Comparison of ENCODE assay signal across 8 mouse cellular contexts in the genomic region with DNA sequence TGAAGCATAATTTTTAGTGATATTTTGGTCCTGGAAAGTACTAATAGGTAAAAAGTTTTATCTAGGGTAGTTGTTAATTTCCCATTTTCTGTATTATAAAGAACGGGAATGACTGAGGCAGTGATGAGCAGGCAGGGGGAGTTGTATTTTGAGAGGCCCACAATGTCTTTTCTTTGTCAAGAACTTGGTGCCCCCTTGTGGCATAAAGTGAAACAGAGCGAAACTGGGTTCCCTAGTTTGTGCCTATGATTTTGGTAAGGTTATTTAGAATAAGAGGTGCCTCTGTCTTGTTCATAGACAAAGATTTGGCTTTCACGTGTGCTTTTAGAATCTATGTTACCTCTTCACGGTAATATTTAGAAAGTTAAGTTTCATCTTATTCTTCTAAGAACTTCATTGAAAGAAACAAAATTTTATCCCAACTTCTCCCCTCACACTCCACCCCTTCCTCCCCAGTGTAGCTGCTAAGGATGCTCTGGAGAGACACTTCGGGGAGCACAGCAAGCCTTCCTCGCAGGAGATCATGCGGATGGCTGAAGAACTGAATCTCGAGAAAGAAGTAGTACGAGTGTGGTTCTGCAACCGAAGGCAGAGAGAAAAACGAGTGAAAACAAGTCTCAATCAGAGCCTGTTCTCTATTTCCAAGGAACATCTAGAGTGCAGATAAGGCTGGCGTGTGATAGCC. TPM values are rescaled to one million over a fixed set of nuclear protein-coding genes. Genes with fewer than 3 reads are reported as not detected.
DNase-seq lines count a peak whose midpoint lies in the region; ATAC-seq and TF ChIP-seq lines count a peak whose summit lies in the region.
"Had no signal": no experiment of that assay in that cellular context is flagged by ENCODE, and none has a peak within 500 bp of the region (broad histone marks: within the 10 kb centered on the region; RNA-seq: fewer than 3 reads in every experiment).

No protein-coding gene starts in this region.

- H3K9me3 ChIP-seq in liver, embryonic 12.5 days (replicated peaks) = no peaks in the 10 kb centered on the region
- no peaks in the 10 kb centered on the region for H3K9me3 ChIP-seq in heart, postnatal 0 days (replicated peaks; ENCODE audit: control insufficient read depth, low read length)

- H3K36me3 ChIP-seq in liver, embryonic 12.5 days = peaks cover 3% of the 10 kb centered on the region; the same call in 1 of the 2 replicates
- no peaks in the 10 kb centered on the region for H3K36me3 ChIP-seq in heart, postnatal 0 days (replicated peaks; ENCODE audit: control insufficient read depth, insufficient read depth, low read length)

- H3K9ac ChIP-seq in liver, embryonic 12.5 days = no peak overlapping the region
- H3K9ac ChIP-seq in heart, postnatal 0 days (replicated peaks; ENCODE audit: low read depth, low read length) = no peak overlapping the region

- H3K4me2 ChIP-seq in liver, embryonic 12.5 days = no peak overlapping the region
- 0 out of 2 replicates have a peak overlapping the region, but pooled peaks have one; percentile 0 for H3K4me2 ChIP-seq in heart, postnatal 0 days (ENCODE audit: low read depth, low read length)

- TF ChIP-seq CTCF in heart, postnatal 0 days (IDR thresholded peaks at IDR 0.05; ENCODE audit: low read depth) = peak; percentile 54

- intact Hi-C loops in left cerebral cortex, postnatal 25 days (cut with DNase I) = loop anchor here (10.0 kb wide), 1 partner anchor 779 kb away; no protein-coding TSS in a partner anchor

- no peak for TF ChIP-seq EP300 in heart, postnatal 0 days (IDR thresholded peaks at IDR 0.05; ENCODE audit: low read depth)

- 28% methylated on average over 12 of the region's 12 CpGs for WGBS in liver, embryonic 12.5 days (ENCODE audit: insufficient replicate concordance)
- 25% methylated on average over 12 of the region's 12 CpGs for WGBS in heart, postnatal 0 days

- no peaks in the 10 kb centered on the region for H3K27me3 ChIP-seq in liver, embryonic 12.5 days (replicated peaks)
- H3K27me3 ChIP-seq in heart, postnatal 0 days (ENCODE audit: control insufficient read depth, insufficient read depth, low read length) = no peaks in the 10 kb centered on the region

- ATAC-seq in liver, embryonic 12.5 days = no peak
- ATAC-seq in heart, postnatal 0 days (ENCODE audit: insufficient read depth, low read depth) = no peak

- DNase-seq in liver = peak; percentile 23
- peak; percentile 9 for DNase-seq in Muller cell, postnatal 12 days (ENCODE audit: inconsistent ontology term)
- peak; percentile 16 to 37 for DNase-seq in cerebellum, postnatal 36 days
- peak; percentile 28 for DNase-seq in heart, postnatal 0 days (ENCODE audit: low spot score)
- peak; percentile 60 to 80 for DNase-seq in left cerebral cortex, postnatal 25 days (ENCODE audit: low spot score in 2 of 2)
- DNase-seq in right cerebral cortex, adult 18-20 months = peak; percentile 58

- no peak overlapping the region for H3K27ac ChIP-seq in liver, embryonic 12.5 days
- H3K27ac ChIP-seq in heart, postnatal 0 days (ENCODE audit: low read depth) = no peak overlapping the region

- no peaks in the 10 kb centered on the region for H3K4me1 ChIP-seq in liver, embryonic 12.5 days
- H3K4me1 ChIP-seq in heart, postnatal 0 days (ENCODE audit: control insufficient read depth, insufficient read depth) = no peaks in the 10 kb centered on the region

- H3K4me3 ChIP-seq in liver, embryonic 12.5 days = no peak overlapping the region
- no peak overlapping the region for H3K4me3 ChIP-seq in heart, postnatal 0 days (ENCODE audit: low read depth, low read length)

RNA-seq across cellular contexts. Expression of gene Pou1f1, which starts 13.1 kb away (rescaled TPM):
- not detected in 2 replicates for polyA plus RNA-seq in liver, embryonic 12.5 days (2016; fragmentation: Nextera tagmentation; extraction: Ambion mirVana)
- not detected in 2 replicates for total RNA-seq in heart, postnatal 0 days (2014; rRNA removed; ENCODE audit: low replicate concordance)
- polyA plus RNA-seq in heart, postnatal 0 days (2015; fragmentation: Nextera tagmentation; extraction: Ambion mirVana) = not detected in 2 replicates
- total RNA-seq in left cerebral cortex, postnatal 25 days (2021) = not detected
- total RNA-seq: heart, postnatal 14 days had no signal

RNA-seq across cellular contexts. Expression of gene Chmp2b, which starts 29.1 kb away (rescaled TPM):
- 21.7 and 22.9 TPM in 2 replicates for polyA plus RNA-seq in liver, embryonic 12.5 days (2016; fragmentation: Nextera tagmentation; extraction: Ambion mirVana)
- 7.8 and 16.2 TPM in 2 replicates for total RNA-seq in heart, postnatal 0 days (2014; rRNA removed; ENCODE audit: low replicate concordance)
- polyA plus RNA-seq in heart, postnatal 0 days (2015; fragmentation: Nextera tagmentation; extraction: Ambion mirVana) = 58.3 and 58.5 TPM in 2 replicates
- 10 to 100 TPM; 66.6 to 74.8 TPM for total RNA-seq in left cerebral cortex, postnatal 25 days (2021)

Comparison
In these comparisons a context has a peak if more than half of its experiments do, and no peak if none do; other contexts are left out.
1. DNase-seq: peak in every context shown above with its lines; median percentile 70 in left cerebral cortex, postnatal 25 days; 58 in right cerebral cortex, adult 18-20 months; 28 in heart, postnatal 0 days; 26 in cerebellum, postnatal 36 days; 23 in liver; 9 in Muller cell, postnatal 12 days.